Mouse (Mus musculus): ENCODE results near the gene F2rl1.
"Not testable (repeated sequence)": the region's sequence is repeated elsewhere in the genome, so short reads cannot be mapped to it uniquely, and the experiment has no call there.

F2rl1 gene

GRCm38 (mm10) chr13:95533640-95534039, 8.6 kb upstream of the F2rl1 start:
- DNase-seq (ENCODE audit: low spot score in 2 of 2) = no peak

GRCm38 (mm10) chr13:95533121-95533520, 8.1 kb upstream of the F2rl1 start:
- DNase-seq (ENCODE audit: low spot score in 2 of 2) = not testable (repeated sequence)

- DNase-seq (ENCODE audit: low spot score in 2 of 2) = no peak
Measured at GRCm38 (mm10) chr13:95531273-95532045, 6.4 kb upstream of the F2rl1 start.

- no peak for DNase-seq (ENCODE audit: low spot score in 2 of 2)
Measured at GRCm38 (mm10) chr13:95529246-95529645, 4.2 kb upstream of the F2rl1 start.

GRCm38 (mm10) chr13:95524424-95524673, 678 bp downstream of the F2rl1 start:
- no peak for DNase-seq (ENCODE audit: low spot score in 2 of 2)

- DNase-seq (ENCODE audit: low spot score in 2 of 2) = no peak
Measured at GRCm38 (mm10) chr13:95523659-95524423, 1.2 kb downstream of the F2rl1 start.

GRCm38 (mm10) chr13:95522176-95522575, 2.9 kb downstream of the F2rl1 start:
- no peak for DNase-seq (ENCODE audit: low spot score in 2 of 2)

GRCm38 (mm10) chr13:95521029-95521428, 4.0 kb downstream of the F2rl1 start:
- no peak for DNase-seq (ENCODE audit: low spot score in 2 of 2)

- peak in 1 of 2 experiments; percentile 26 for DNase-seq (ENCODE audit: low spot score in 2 of 2)
Measured at GRCm38 (mm10) chr13:95514756-95515155, 10.3 kb downstream of the F2rl1 start.

GRCm38 (mm10) chr13:95510054-95510453, 15.0 kb downstream of the F2rl1 start:
- no peak for DNase-seq (ENCODE audit: low spot score in 2 of 2)

GRCm38 (mm10) chr13:95503279-95503917, 21.6 kb downstream of the F2rl1 start:
- DNase-seq (ENCODE audit: low spot score in 2 of 2) = no peak

- no peak for DNase-seq (ENCODE audit: low spot score in 2 of 2)
Measured at GRCm38 (mm10) chr13:95496601-95497000, 28.4 kb downstream of the F2rl1 start.

- no peak for DNase-seq (ENCODE audit: low spot score in 2 of 2)
Measured at GRCm38 (mm10) chr13:95494812-95495211, 30.2 kb downstream of the F2rl1 start.

- no peak for DNase-seq (ENCODE audit: low spot score in 2 of 2)
Measured at GRCm38 (mm10) chr13:95493296-95493695, 31.7 kb downstream of the F2rl1 start.

- DNase-seq (ENCODE audit: low spot score in 2 of 2) = no peak
Measured at GRCm38 (mm10) chr13:95491327-95491726, 33.7 kb downstream of the F2rl1 start.

GRCm38 (mm10) chr13:95484664-95485063, 40.4 kb downstream of the F2rl1 start:
- no peak for DNase-seq (ENCODE audit: low spot score in 2 of 2)

GRCm38 (mm10) chr13:95481428-95481827, 43.6 kb downstream of the F2rl1 start:
- DNase-seq (ENCODE audit: low spot score in 2 of 2) = peak; percentile 54 to 58

- DNase-seq (ENCODE audit: low spot score in 2 of 2) = no peak
Measured at GRCm38 (mm10) chr13:95478671-95479413, 46.2 kb downstream of the F2rl1 start, which contains the start of gene S100z. TSS of gene S100z (minus strand) at chr13:95478721.

GRCm38 (mm10) chr13:95477173-95477572, 47.9 kb downstream of the F2rl1 start:
- no peak for DNase-seq (ENCODE audit: low spot score in 2 of 2)

- no peak for DNase-seq (ENCODE audit: low spot score in 2 of 2)
Measured at GRCm38 (mm10) chr13:95475124-95475523, 49.9 kb downstream of the F2rl1 start.

GRCm38 (mm10) chr13:95474294-95474693, 50.7 kb downstream of the F2rl1 start:
- no peak for DNase-seq (ENCODE audit: low spot score in 2 of 2)

- no peak for DNase-seq (ENCODE audit: low spot score in 2 of 2)
Measured at GRCm38 (mm10) chr13:95470970-95471369, 54.1 kb downstream of the F2rl1 start.
